Comparison of ENCODE assay signal across 27 mouse cellular contexts in genomic region chr9:87005435-87005779, GRCm38 (mm10). TPM values are rescaled to one million over a fixed set of nuclear protein-coding genes. Genes with fewer than 3 reads are reported as not detected.
DNase-seq lines count a peak whose midpoint lies in the region; ATAC-seq and TF ChIP-seq lines count a peak whose summit lies in the region.
"Had no signal": no experiment of that assay in that cellular context is flagged by ENCODE, and none has a peak within 500 bp of the region (broad histone marks: within the 10 kb centered on the region; RNA-seq: fewer than 3 reads in every experiment).

No protein-coding gene starts in this region.

- H3K4me3 ChIP-seq in heart, adult 2 months: no peak overlapping the region
- no peak overlapping the region for H3K4me3 ChIP-seq in heart, embryonic 14.5 days (ENCODE audit: control insufficient read depth in 1 of 2, insufficient read depth in 1 of 2, low read depth in 1 of 2, low read length in 2 of 2)
- H3K4me3 ChIP-seq in midbrain, embryonic 15.5 days: no peak overlapping the region
- no peak overlapping the region for H3K4me3 ChIP-seq in lung, postnatal 0 days (ENCODE audit: low read depth, low read length)
- H3K4me3 ChIP-seq: hindbrain, embryonic 13.5 days; limb, embryonic 15.5 days; midbrain, embryonic 10.5 days; stomach, embryonic 15.5 days had no signal

- H3K79me2 ChIP-seq in heart, adult 2 months (replicated peaks; ENCODE audit: control insufficient read depth, insufficient read depth, low read length): no peaks in the 10 kb centered on the region

- peak overlapping the region; percentile 3; the same call in 1 of the 2 replicates for H3K27ac ChIP-seq in heart, adult 2 months
- H3K27ac ChIP-seq in heart, embryonic 14.5 days (replicated peaks in 1 of 2; ENCODE audit: control insufficient read depth in 1 of 2, insufficient read depth in 1 of 2, low read depth in 2 of 2, low read length in 2 of 2): peak overlapping the region; percentile 81 to 87
- no peak overlapping the region for H3K27ac ChIP-seq in midbrain, embryonic 15.5 days
- H3K27ac ChIP-seq in lung, postnatal 0 days (ENCODE audit: low read length): no peak overlapping the region
- H3K27ac ChIP-seq: hindbrain, embryonic 13.5 days; kidney, postnatal 0 days; limb, embryonic 15.5 days; liver, embryonic 14.5 days; midbrain, embryonic 10.5 days; stomach, embryonic 15.5 days had no signal

- no peaks in the 10 kb centered on the region for H3K36me3 ChIP-seq in heart, adult 2 months (ENCODE audit: control insufficient read depth, insufficient read depth, low read length)
- H3K36me3 ChIP-seq in heart, embryonic 14.5 days (ENCODE audit: control insufficient read depth, insufficient read depth, low read length): no peaks in the 10 kb centered on the region
- H3K36me3 ChIP-seq in midbrain, embryonic 15.5 days (replicated peaks): no peaks in the 10 kb centered on the region
- H3K36me3 ChIP-seq in lung, postnatal 0 days (ENCODE audit: insufficient read depth, low read length): no peaks in the 10 kb centered on the region
- H3K36me3 ChIP-seq: hindbrain, embryonic 13.5 days; limb, embryonic 15.5 days; midbrain, embryonic 10.5 days; stomach, embryonic 15.5 days had no signal

- ATAC-seq in heart, embryonic 14.5 days (ENCODE audit: insufficient number of reproducible peaks, insufficient read depth, low FRiP score, low read depth): peak; percentile 88
- no peak for ATAC-seq in midbrain, embryonic 15.5 days (replicated peaks)
- no peak for ATAC-seq in lung, postnatal 0 days
- ATAC-seq: forebrain, embryonic 14.5 days had no signal

- no peak for TF ChIP-seq CTCF in heart, adult 2 months (IDR thresholded peaks at IDR 0.05)
- no peak for TF ChIP-seq CTCF in lung, postnatal 0 days (IDR thresholded peaks at IDR 0.05)

- 7% methylated on average over 5 of the region's 5 CpGs for WGBS in heart, adult 2 months
- WGBS in heart, embryonic 14.5 days: 5% methylated on average over 5 of the region's 5 CpGs
- WGBS in midbrain, embryonic 15.5 days: 69% methylated on average over 5 of the region's 5 CpGs
- WGBS in lung, postnatal 0 days: 14% methylated on average over 5 of the region's 5 CpGs

- no peaks in the 10 kb centered on the region for H3K4me1 ChIP-seq in heart, adult 2 months (ENCODE audit: control insufficient read depth, insufficient read depth, low read length)
- peaks cover 9 to 15% of the 10 kb centered on the region in 2 experiments; a peak in 3 of 4 replicates for H3K4me1 ChIP-seq in heart, embryonic 14.5 days (ENCODE audit: control insufficient read depth in 2 of 2, insufficient read depth in 2 of 2, low read length in 2 of 2)
- H3K4me1 ChIP-seq in midbrain, embryonic 15.5 days: no peaks in the 10 kb centered on the region
- no peaks in the 10 kb centered on the region for H3K4me1 ChIP-seq in lung, postnatal 0 days (ENCODE audit: insufficient read depth, low read depth, low read length)
- H3K4me1 ChIP-seq: hindbrain, embryonic 13.5 days; limb, embryonic 15.5 days; midbrain, embryonic 10.5 days; stomach, embryonic 15.5 days had no signal

- H3K4me2 ChIP-seq in heart, embryonic 14.5 days (ENCODE audit: low read length): peak overlapping the region; percentile 37
- H3K4me2 ChIP-seq in midbrain, embryonic 15.5 days: no peak overlapping the region
- no peak overlapping the region for H3K4me2 ChIP-seq in lung, postnatal 0 days (replicated peaks; ENCODE audit: low read depth, low read length)
- H3K4me2 ChIP-seq: hindbrain, embryonic 13.5 days; limb, embryonic 15.5 days; lung, embryonic 14.5 days; stomach, embryonic 15.5 days had no signal

- intact Hi-C loops in heart, adult 2 months (cut with DNase I): no loop called here

- TF ChIP-seq POLR2A in heart, adult 2 months (IDR thresholded peaks at IDR 0.05; ENCODE audit: insufficient read depth, low read depth, low read length): no peak

- no peaks in the 10 kb centered on the region for H3K27me3 ChIP-seq in heart, adult 2 months (ENCODE audit: control insufficient read depth, insufficient read depth, low read length)
- H3K27me3 ChIP-seq in heart, embryonic 14.5 days (ENCODE audit: control insufficient read depth, insufficient read depth, low read length): no peaks in the 10 kb centered on the region
- H3K27me3 ChIP-seq in midbrain, embryonic 15.5 days (replicated peaks): no peaks in the 10 kb centered on the region
- no peaks in the 10 kb centered on the region for H3K27me3 ChIP-seq in lung, postnatal 0 days (replicated peaks; ENCODE audit: insufficient read depth, low read length)
- H3K27me3 ChIP-seq: hindbrain, embryonic 13.5 days; limb, embryonic 15.5 days; stomach, embryonic 15.5 days had no signal

- TF ChIP-seq EP300 in heart, adult 2 months (IDR thresholded peaks at IDR 0.05; ENCODE audit: insufficient read depth, low read depth, low read length): no peak
- TF ChIP-seq EP300 in lung, postnatal 0 days (IDR thresholded peaks at IDR 0.05): no peak

- H3K9me3 ChIP-seq in heart, embryonic 14.5 days (ENCODE audit: control insufficient read depth, low read length): no peaks in the 10 kb centered on the region
- H3K9me3 ChIP-seq in midbrain, embryonic 15.5 days: no peaks in the 10 kb centered on the region
- H3K9me3 ChIP-seq in lung, postnatal 0 days (ENCODE audit: low read length): no peaks in the 10 kb centered on the region
- H3K9me3 ChIP-seq: hindbrain, embryonic 13.5 days; limb, embryonic 15.5 days; midbrain, embryonic 10.5 days; stomach, embryonic 15.5 days had no signal

- peak; percentile 3 for DNase-seq in ovary, postnatal 36 days (ENCODE audit: low spot score)
- DNase-seq in ovary, postnatal 14 days (ENCODE audit: low spot score): no peak
- DNase-seq in heart, adult 2 months: peak in 1 of 2 experiments; percentile 22
- DNase-seq in heart, postnatal 4 days: peak; percentile 66
- DNase-seq in lung, postnatal 0 days (ENCODE audit: low spot score): no peak
- DNase-seq: adrenal gland, postnatal 10 days; B cell, adult 2 months; cerebellum, adult 9-10 months; kidney, adult 11 months; layer of hippocampus, adult 9-11 months; lung, embryonic 14.5 days; lung, postnatal 4 days; right cerebral cortex, postnatal 4 days; thymus, postnatal 36 days had no signal

- H3K9ac ChIP-seq in heart, adult 2 months (ENCODE audit: low read depth, low read length): no peak overlapping the region
- H3K9ac ChIP-seq in heart, embryonic 14.5 days (ENCODE audit: low read length): no peak overlapping the region
- no peak overlapping the region for H3K9ac ChIP-seq in midbrain, embryonic 15.5 days
- H3K9ac ChIP-seq in lung, postnatal 0 days (replicated peaks; ENCODE audit: low read depth): no peak overlapping the region
- H3K9ac ChIP-seq: hindbrain, embryonic 13.5 days; limb, embryonic 15.5 days; liver, embryonic 14.5 days; lung, embryonic 14.5 days; stomach, embryonic 15.5 days had no signal

RNA-seq across cellular contexts. Expression of gene Ripply2, which starts 9.9 kb away (rescaled TPM):
- not detected for total RNA-seq in heart, adult 2 months (2021)
- not detected in 2 replicates for polyA plus RNA-seq in heart, adult 2 months (2012; rRNA removed)
- polyA plus RNA-seq in heart, embryonic 14.5 days (2014; fragmentation: Nextera tagmentation; extraction: Ambion mirVana): 0.46 and 0.75 TPM in 2 replicates
- not detected for total RNA-seq in heart, postnatal 4 days (2021)
- polyA plus RNA-seq in midbrain, embryonic 15.5 days (2015; fragmentation: Nextera tagmentation; extraction: Ambion mirVana): 7.6 and 9.3 TPM in 2 replicates
- polyA plus RNA-seq in lung, postnatal 0 days (2015; fragmentation: Nextera tagmentation; extraction: Ambion mirVana): not detected in 2 replicates
- total RNA-seq: gastrocnemius, adult 8-10 months; granulocyte monocyte progenitor cell, adult 5-6 weeks; neutrophil, adult 5-6 weeks had no signal
- polyA plus RNA-seq: large intestine, adult 2 months; limb, embryonic 15.5 days; liver, embryonic 14.5 days; lung, embryonic 14.5 days had no signal

RNA-seq across cellular contexts. Expression of gene Cyb5r4, which starts 16.4 kb away (rescaled TPM):
- 10 to 100 TPM; 27.6 to 31.3 TPM for total RNA-seq in heart, adult 2 months (2021)
- polyA plus RNA-seq in heart, adult 2 months (2012; rRNA removed): 7.9 and 17.5 TPM in 2 replicates
- polyA plus RNA-seq in heart, embryonic 14.5 days (2014; fragmentation: Nextera tagmentation; extraction: Ambion mirVana): 44.4 and 45.3 TPM in 2 replicates
- 10 to 100 TPM; 27.6 to 29.8 TPM for total RNA-seq in heart, postnatal 4 days (2021)
- 55.0 and 56.9 TPM in 2 replicates for polyA plus RNA-seq in midbrain, embryonic 15.5 days (2015; fragmentation: Nextera tagmentation; extraction: Ambion mirVana)
- 42.6 and 45.7 TPM in 2 replicates for polyA plus RNA-seq in lung, postnatal 0 days (2015; fragmentation: Nextera tagmentation; extraction: Ambion mirVana)

Comparison
In these comparisons a context has a peak if more than half of its experiments do, and no peak if none do; other contexts are left out.
1. DNase-seq: peak in ovary, postnatal 36 days (single experiment) and heart, postnatal 4 days (single experiment); none in ovary, postnatal 14 days (single experiment) and lung, postnatal 0 days (single experiment).
2. H3K27ac ChIP-seq: peak in heart, adult 2 months (single experiment) and heart, embryonic 14.5 days (2 of 2); none in midbrain, embryonic 15.5 days (single experiment) and lung, postnatal 0 days (single experiment).